Mouse (Mus musculus) hindbrain, postnatal 0 days (tissue): Measurements from ENCODE around the gene Aifm1. TPM values are rescaled to one million over a fixed set of nuclear protein-coding genes. Genes with fewer than 3 reads are reported as not detected.
A peak's percentile ranks its signal among the peaks of the same experiment; 100 is the strongest.

Source experiments
- ATAC-seq: fragments of 200-750 bp; cut with Nextera tagmentation; 2 replicates; pipeline ENCODE4 v1.8.0; 2017; ENCODE audit warnings: mild to moderate bottlenecking, moderate TSS enrichment, moderate library complexity
- DNase-seq: peaks from one replicate; pipeline ENCODE4 v3.0.0-alpha.2; 2015; ENCODE audit warnings: low spot score
- H3K27ac ChIP-seq: fragments of 300-500 bp; sonication (generic); 2 replicates; pipeline ENCODE4 v1.5.1; 2014; ENCODE audit warnings: mild to moderate bottlenecking
- H3K27me3 ChIP-seq: fragments of 300-500 bp; sonication (generic); 2 replicates; pipeline ENCODE4 v1.6.1; 2014; ENCODE audit warnings: low read length, mixed read lengths; ENCODE audit not compliant: insufficient read depth
- H3K36me3 ChIP-seq: fragments of 300-500 bp; sonication (generic); 2 replicates; pipeline ENCODE4 v1.6.1; 2014; ENCODE audit warnings: low read length, mixed read lengths; ENCODE audit not compliant: insufficient read depth
- H3K4me1 ChIP-seq: fragments of 300-500 bp; sonication (generic); 2 replicates; pipeline ENCODE4 v1.6.1; 2014; ENCODE audit warnings: antibody characterized with exemption, low read length, mixed read lengths; ENCODE audit not compliant: insufficient read depth
- H3K4me2 ChIP-seq: fragments of 300-500 bp; sonication (generic); 2 replicates; pipeline ENCODE4 v1.6.1; 2014; ENCODE audit warnings: low read depth, mild to moderate bottlenecking, low read length, moderate library complexity, mixed read lengths
- H3K4me3 ChIP-seq: fragments of 300-500 bp; sonication (generic); 2 replicates; pipeline ENCODE4 v1.5.1; 2014; ENCODE audit warnings: low read length
- H3K9ac ChIP-seq: fragments of 300-500 bp; sonication (generic); replicated peaks from 2 replicates; pipeline ENCODE4 v1.6.1; 2014; ENCODE audit warnings: mild to moderate bottlenecking, low read length, moderate library complexity, mixed read lengths
- H3K9me3 ChIP-seq: fragments of 300-500 bp; sonication (generic); 2 replicates; pipeline ENCODE4 v1.6.1; 2016; ENCODE audit warnings: low read length, mixed read lengths
- CTCF ChIP-seq: IDR thresholded peaks from 2 replicates; pipeline ENCODE4 v1.5.1; 2016; ENCODE audit warnings: antibody characterized with exemption, control low read depth, low read depth
- WGBS: fragments of 180-500 bp; shearing (Covaris S2); extraction: QIAGEN DNeasy Blood & Tissue Kit; methylation state at CpG from one replicate; pipeline ENCODE4 v1.1.7; 2014; 5-methylcytosine and 5-hydroxymethylcytosine counted together
- polyA plus RNA-seq: library from polyadenylated mRNA; unstranded; fragments of >200 nt; fragmentation: Nextera tagmentation; extraction: Ambion mirVana; gene quantifications from 2 replicates; pipeline ENCODE4 v1.2.1, GENCODE M21; 2015
- total RNA-seq: library from RNA; depleted of rRNA; stranded (reverse); fragments of >200 nt; gene quantifications from 2 replicates; pipeline ENCODE4 v1.2.3, GENCODE M21; 2014

Gene Aifm1
- total and polyA plus RNA-seq, 2 experiments from 2014 or later, result 7.2 to 32.9 TPM

DNA sequence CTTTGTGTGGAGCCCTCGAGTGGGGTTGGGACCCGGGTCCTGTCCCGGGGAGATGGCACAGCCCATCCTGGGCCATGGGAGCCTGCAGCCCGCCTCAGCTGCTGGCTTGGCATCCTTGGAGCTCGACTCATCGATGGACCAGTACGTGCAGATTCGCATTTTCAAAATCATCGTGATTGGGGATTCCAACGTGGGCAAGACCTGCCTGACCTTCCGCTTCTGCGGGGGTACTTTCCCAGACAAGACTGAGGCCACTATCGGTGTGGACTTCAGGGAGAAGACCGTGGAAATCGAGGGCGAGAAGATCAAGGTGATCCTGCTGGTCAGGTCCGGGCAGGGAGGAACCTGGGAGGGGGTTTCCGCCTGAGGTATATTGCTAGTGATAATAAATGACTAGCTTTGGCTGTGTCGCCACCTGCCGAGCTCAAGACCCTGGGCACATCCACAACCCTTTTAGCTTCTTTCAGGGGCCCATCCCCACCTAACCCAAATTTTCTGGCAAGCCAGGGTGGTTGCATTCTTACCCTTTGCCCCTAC lies 6.3 kb upstream of the Aifm1 start:
- Histone ChIP-seq H3K9ac (peak overlapping the region; percentile 63), H3K4me2 (peak overlapping the region; percentile 64), H3K4me1 (no peaks in the 10 kb centered on the region), H3K27ac (peak overlapping the region; percentile 74), H3K36me3 (no peaks in the 10 kb centered on the region), H3K4me3 (peak overlapping the region; percentile 44), H3K9me3 (no peaks in the 10 kb centered on the region), H3K27me3 (no peaks in the 10 kb centered on the region)
- DNase-seq (peak; percentile 44), ATAC-seq (no peak)
- TF ChIP-seq CTCF, result peak; percentile 24; the same call in 1 of the 2 replicates
- 35% methylated on average over 20 of the region's 20 CpGs for WGBS

DNA sequence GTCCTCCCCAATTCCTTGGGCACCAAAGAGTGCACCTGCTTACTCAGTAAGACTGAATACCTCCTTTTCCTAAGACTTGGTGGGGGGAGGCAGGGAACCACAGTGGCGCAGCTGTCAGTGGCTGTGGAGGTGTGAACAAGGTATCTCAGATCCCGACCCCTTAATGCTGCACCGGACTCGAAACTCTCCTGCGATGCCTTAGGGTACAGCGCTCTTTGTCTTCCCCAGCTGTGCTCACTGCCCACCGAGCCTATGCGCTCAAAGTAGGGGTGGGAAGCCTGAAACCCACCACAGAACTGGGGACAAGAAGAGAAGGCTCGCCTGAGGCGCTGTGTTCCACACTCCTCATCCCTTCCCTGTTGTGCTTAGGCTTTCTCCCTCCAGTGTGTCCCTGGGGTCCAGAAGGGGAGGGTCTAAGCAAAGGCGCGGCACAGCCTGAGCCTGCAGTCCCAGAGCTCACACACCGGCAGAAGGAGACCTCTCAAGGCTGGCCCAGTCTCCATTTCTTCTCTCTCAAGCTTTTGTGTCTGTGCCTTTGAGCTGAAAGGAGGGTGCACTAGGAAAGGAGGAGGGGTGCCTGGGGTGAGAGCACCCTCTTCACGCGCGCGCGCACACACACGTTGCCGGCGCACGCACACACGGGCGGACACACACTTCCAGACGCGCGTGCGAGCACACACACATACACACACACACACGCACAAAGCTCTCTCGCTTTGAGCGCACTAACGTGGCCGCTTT lies 5.6 kb upstream of the Aifm1 start, which contains the start of gene Rab33a:
Gene Rab33a (plus strand): TSS at position 478 of the 741 bp plus-strand sequence.
- peak; percentile 66 for ATAC-seq
- DNase-seq, result peak; percentile 67
- 29% methylated on average over 33 of the region's 33 CpGs for WGBS
- Histone ChIP-seq H3K4me2 (peak within 1 kb of the TSS; percentile 64), H3K27me3 (no peaks in the 10 kb centered on the region), H3K4me1 (no peaks in the 10 kb centered on the region), H3K9me3 (no peaks in the 10 kb centered on the region), H3K4me3 (peak within 1 kb of the TSS; percentile 44), H3K27ac (peak within 1 kb of the TSS; percentile 74), H3K36me3 (no peaks in the 10 kb centered on the region), H3K9ac (peak within 1 kb of the TSS; percentile 63)
- TF ChIP-seq CTCF, result no peak

DNA sequence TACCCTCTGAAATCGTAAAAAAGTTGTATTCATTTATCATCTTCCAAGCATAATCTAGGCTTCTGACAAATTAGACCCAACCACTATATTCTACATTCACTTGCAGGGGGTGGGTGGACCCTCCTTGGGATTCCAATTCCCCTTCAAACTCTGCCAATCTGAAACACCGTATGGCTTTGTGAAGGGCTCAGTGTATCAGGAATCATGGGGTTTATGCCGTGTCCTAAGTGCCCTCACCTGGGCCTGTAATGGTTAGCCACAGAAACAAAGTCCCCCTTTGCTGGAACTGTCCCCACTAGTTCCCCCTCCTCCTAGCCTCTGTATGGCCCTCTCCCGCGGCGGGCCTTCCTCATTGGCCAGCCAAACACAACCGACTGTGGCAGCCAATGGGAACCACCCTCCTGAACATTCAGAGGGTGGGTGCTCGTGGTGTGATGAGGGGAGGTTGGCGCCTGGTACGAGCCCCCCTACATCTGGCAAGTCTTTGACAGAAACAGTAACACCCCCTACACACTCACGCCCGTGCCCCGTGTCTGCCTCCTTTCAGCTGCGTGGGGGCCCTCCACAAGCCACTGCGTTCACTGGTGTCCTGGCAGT lies 4.9 kb upstream of the Aifm1 start:
- H3K36me3 ChIP-seq, result no peaks in the 10 kb centered on the region
- ATAC-seq (peak; percentile 96), DNase-seq (peak; percentile 84)
- WGBS, result 43% methylated on average over 15 of the region's 15 CpGs
- H3K9ac ChIP-seq, result peak overlapping the region; percentile 63
- TF ChIP-seq CTCF, result no peak
- H3K27me3 ChIP-seq, result no peaks in the 10 kb centered on the region
- H3K27ac ChIP-seq, result peak overlapping the region; percentile 74
- no peaks in the 10 kb centered on the region for H3K9me3 ChIP-seq
- H3K4me1 ChIP-seq, result no peaks in the 10 kb centered on the region
- peak overlapping the region; percentile 44 for H3K4me3 ChIP-seq
- peak overlapping the region; percentile 64 for H3K4me2 ChIP-seq

DNA sequence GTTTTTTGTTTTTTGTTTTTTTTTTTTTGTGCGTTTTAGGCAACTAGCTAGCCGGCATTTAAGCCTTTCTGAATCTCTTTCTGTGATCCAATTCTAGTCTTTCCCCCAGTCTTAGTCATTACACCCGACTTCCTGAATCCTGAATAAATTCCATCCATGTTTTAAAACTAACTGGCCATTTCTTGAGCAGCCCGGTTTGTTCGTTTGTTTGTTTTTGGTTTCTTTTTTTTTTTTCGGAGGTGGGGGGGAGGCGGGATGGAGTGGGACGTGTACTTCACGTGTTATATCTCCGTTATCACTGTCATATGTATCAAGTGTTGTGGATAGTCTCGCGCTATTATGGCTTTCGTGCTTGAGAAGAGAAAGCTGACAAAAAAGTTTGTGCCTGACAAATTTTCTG lies 461 bp upstream of the Aifm1 start:
- Histone ChIP-seq H3K9me3 (no peaks in the 10 kb centered on the region), H3K9ac (peak overlapping the region; percentile 46; the same call in 1 of the 2 replicates), H3K4me1 (no peaks in the 10 kb centered on the region), H3K27me3 (no peaks in the 10 kb centered on the region), H3K27ac (no peak overlapping the region), H3K4me2 (peak overlapping the region; percentile 60), H3K36me3 (no peaks in the 10 kb centered on the region), H3K4me3 (peak overlapping the region; percentile 48)
- ATAC-seq (no peak), DNase-seq (no peak)
- TF ChIP-seq CTCF, result no peak
- WGBS, result 20% methylated on average over 13 of the region's 13 CpGs

DNA sequence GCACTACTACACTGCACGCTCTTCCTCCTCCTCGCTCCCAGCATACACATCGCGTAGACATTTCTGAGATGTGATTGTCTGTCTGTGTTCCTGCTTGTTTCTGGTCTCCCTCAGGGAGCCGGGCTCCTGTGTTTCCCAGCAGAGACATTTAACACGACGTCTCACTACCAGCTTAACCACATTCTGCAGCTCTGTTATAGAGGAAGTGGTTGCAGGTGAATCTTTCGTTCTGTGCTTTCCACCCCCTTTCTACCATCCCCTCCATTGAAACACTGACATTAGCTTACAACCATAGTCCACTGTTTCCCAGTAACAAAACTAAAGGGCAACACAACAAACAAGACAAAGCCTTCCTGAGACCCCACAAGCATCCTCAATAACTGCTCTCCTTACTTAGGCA lies 19.6 kb downstream of the Aifm1 start:
- H3K36me3 ChIP-seq, result no peaks in the 10 kb centered on the region
- no peak overlapping the region for H3K9ac ChIP-seq
- WGBS, result 94% methylated on average over 8 of the region's 8 CpGs
- no peak overlapping the region for H3K4me2 ChIP-seq
- H3K4me3 ChIP-seq, result no peak overlapping the region
- H3K4me1 ChIP-seq, result no peaks in the 10 kb centered on the region
- H3K9me3 ChIP-seq, result no peaks in the 10 kb centered on the region
- ATAC-seq (no peak), DNase-seq (no peak)
- no peaks in the 10 kb centered on the region for H3K27me3 ChIP-seq
- TF ChIP-seq CTCF, result no peak
- H3K27ac ChIP-seq, result no peak overlapping the region

DNA sequence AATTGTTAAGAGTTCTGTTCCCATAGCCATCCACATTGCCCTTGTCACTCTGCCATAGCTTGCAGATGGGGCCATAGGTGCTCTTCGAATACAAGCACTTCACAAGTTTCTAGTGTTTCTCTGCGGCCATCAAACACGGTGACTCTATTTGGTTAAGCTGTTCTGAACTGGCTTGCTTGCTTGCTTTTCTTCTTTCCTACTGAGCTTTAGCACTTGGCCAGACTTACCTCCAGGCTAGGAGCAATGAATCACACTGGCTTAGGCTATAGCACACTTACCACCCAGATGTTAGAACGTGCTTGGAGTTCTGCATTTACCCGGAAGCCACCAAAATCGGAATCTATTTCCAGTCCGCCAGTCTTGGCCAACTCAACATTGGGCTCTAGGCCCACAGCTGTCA lies 31.7 kb downstream of the Aifm1 start:
- Histone ChIP-seq H3K4me2 (no peak overlapping the region), H3K27me3 (no peaks in the 10 kb centered on the region), H3K9me3 (no peaks in the 10 kb centered on the region), H3K4me1 (no peaks in the 10 kb centered on the region), H3K4me3 (no peak overlapping the region), H3K9ac (no peak overlapping the region), H3K36me3 (no peaks in the 10 kb centered on the region), H3K27ac (no peak overlapping the region)
- no peak for TF ChIP-seq CTCF
- no peak for DNase-seq
- no peak for ATAC-seq
- 93% methylated on average over 7 of the region's 7 CpGs for WGBS
